Mouse (Mus musculus) gastrocnemius, postnatal 4 days (tissue): Measurements from ENCODE around the gene Slc39a11. TPM values are rescaled to one million over a fixed set of nuclear protein-coding genes. Genes with fewer than 3 reads are reported as not detected.

Experiments used
- DNase-seq, 2 experiments: peaks; one replicate each; pipeline ENCODE4 v3.0.0; 2021 to 2022; ENCODE audit warnings: low spot score in 2 of 2, mixed read lengths in 2 of 2
- total RNA-seq, 2 experiments: library from RNA; stranded (reverse); gene quantifications; 2 replicates each; pipeline ENCODE4 v1.2.3; 2021

Slc39a11 gene
- total RNA-seq, 2 experiments from 2014 or later: 8.2 to 8.9 TPM

- no peak for DNase-seq
Measured at GRCm38 (mm10) chr11:113552539-113552938, 97.3 kb downstream of the Slc39a11 start.

DNA sequence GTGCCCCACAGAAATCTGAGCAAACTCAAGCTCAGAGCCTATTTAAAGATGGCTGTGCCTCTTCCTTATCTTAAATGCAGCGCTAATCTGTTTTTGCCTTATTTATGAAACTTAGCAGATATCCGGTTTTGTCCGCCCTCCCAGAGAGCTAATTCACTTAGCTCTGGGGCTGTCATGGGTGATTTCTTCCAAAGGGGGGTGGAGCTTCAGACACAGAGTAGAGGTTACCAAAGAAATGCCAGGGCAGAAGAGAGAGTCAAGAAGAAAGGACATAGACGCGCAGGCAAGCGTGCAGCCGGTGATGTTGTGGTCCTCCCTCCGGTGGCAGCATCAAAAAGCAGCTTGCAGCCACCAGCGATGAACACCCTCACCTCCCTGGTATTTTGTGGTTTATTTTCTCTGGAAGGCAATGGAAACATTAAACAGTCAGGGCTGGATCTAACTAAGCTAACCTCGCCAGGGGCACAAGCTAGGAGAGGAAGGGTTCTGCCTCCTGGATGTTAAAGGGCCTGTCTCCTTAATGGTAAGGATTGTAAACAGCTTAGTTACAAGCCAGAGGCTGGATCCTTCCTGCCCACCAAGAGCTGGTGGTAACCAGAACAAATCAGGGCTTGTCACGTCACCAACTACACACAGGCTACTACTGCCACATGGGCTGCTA is 103.5 kb downstream of the Slc39a11 start:
- DNase-seq: no peak

GRCm38 (mm10) chr11:113544017-113544640 is 105.8 kb downstream of the Slc39a11 start:
- no peak for DNase-seq

DNA sequence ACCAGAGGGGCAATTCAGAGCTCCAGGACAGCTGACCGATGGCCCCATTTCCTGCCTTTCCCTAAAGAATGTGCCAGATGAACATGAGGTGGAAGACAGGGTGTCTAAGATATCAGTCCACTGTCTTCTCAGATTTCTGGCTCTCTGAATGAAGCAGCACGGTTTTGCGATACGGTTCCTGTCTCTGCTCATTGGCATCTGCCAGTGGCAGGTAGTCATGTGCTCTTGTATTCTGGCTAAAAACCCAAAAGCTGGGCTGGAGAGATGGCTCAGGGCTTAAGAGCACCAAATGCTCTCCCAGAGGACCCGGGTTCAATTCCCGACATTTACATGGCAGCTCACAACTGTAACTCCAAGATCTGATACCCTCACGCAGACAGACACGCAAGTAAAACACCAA is 108.8 kb downstream of the Slc39a11 start:
- DNase-seq: no peak

- DNase-seq: peak in 1 of 2 experiments; percentile 55
Measured at GRCm38 (mm10) chr11:113539502-113540209, 110.2 kb downstream of the Slc39a11 start.

DNA sequence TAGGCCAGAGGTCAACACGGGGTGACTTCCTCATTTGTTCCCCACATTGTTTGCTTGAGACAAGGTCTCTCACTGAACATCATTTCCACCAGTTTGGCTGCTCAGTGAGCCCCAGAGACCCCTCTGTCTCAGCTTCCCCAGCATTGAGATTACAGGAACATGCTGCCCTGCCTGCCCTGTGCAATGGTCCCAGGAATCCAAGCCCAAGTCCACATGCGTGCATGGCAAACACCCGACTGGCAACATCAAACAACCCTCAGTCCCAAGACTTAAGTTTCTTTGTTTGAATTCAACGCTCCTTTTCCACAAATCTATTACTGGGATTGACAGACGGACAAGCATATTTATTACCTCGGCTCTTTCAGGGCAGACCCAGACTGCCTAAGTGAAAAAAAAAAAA is 110.8 kb downstream of the Slc39a11 start:
- DNase-seq: no peak

- no peak for DNase-seq
Measured at GRCm38 (mm10) chr11:113538406-113538917, 111.4 kb downstream of the Slc39a11 start.

DNA sequence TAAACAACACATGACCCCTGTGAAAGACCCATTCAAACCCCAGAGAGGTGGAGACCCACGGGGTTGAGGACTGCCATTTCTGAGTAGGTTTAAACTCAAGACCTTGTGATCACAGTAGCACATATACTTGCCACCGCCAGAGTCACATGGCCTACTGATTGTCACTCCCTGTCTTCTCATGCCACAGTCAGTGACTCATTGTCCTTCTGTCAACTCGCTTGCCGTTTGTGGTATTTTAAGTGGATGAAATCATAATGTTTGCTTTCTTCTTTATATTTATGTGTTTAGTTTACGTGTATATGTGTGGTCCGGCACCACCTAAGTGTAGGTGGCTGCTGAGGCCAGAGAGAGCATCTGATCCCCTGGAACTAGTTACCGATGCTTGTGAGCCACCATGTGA is 112.2 kb downstream of the Slc39a11 start:
- DNase-seq: no peak

DNA sequence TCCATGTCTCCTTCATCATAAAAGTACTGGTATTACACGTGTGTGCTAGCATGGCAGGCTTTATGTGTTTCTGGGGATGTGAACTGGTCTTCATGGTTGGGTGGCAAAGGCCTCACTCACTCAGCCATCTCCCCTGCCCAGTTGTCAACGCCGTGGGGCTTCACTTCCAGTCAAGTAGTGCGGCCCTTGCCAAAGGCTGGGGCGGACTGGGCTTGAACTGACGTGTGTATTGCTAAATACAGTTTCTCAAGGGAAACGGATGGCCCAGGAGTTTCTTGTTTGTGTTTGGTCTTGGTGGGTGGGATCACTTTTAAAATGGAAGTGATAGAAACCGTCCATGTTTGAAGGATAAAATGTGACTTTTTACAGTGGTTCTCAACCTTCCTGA is 112.7 kb downstream of the Slc39a11 start:
- no peak for DNase-seq

- DNase-seq: no peak
Measured at GRCm38 (mm10) chr11:113536308-113537198, 113.3 kb downstream of the Slc39a11 start.

DNA sequence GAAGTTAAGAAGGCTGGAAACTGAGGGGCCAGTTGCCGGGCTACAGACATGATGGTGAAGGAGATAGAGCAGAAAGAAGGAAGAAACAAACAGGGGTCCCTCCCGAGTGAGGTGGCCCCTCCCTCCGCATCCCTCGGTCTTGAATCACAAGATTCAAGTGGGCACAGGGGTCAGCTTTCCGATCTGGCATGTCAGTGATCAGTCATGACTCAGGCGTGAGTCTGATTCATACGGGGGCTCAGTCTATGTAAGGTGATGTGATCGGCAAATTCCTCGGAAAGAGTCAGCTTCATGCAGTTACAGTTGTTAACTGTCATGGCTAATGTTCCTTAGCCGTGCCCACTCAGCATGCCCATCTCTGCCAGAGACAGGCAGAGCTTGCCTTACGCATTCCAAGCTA is 115.5 kb downstream of the Slc39a11 start:
- no peak for DNase-seq

GRCm38 (mm10) chr11:113533931-113534330 is 115.9 kb downstream of the Slc39a11 start:
- DNase-seq: no peak

GRCm38 (mm10) chr11:113528391-113528790 is 121.5 kb downstream of the Slc39a11 start:
- no peak for DNase-seq

- no peak for DNase-seq
Measured at GRCm38 (mm10) chr11:113525731-113526130, 124.1 kb downstream of the Slc39a11 start.

GRCm38 (mm10) chr11:113522726-113523125 is 127.2 kb downstream of the Slc39a11 start:
- DNase-seq: no peak

GRCm38 (mm10) chr11:113521469-113522190 is 128.2 kb downstream of the Slc39a11 start:
- no peak for DNase-seq

DNA sequence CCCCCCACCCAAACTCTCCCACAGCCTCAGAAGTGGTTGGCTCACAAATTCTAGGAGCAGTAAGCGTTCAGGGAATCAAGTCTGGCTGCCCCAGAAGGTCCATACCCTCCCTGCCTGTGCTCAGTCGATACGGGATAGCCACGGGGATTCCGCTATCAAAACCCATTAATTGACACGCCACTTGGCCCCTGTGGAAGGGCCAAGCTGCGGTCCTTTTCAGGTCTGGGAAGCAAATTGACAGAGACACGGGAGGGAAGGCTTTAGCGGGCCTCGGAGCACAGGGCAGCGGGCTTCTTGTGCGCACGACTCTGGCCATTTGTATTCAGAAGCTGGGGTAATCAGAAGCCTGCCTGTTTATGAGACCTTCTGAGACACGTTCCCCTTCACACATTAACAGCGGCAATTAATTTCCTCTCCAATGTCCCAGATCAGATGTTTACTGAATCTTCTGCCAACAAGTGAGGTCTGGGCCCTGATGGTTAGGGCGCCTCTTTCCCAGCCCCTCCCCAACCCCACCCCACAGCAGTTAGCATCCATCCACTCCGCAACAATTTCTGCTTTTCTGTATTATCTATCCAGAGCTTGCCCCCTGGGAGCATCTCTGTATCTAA is 128.9 kb downstream of the Slc39a11 start:
- no peak for DNase-seq

DNA sequence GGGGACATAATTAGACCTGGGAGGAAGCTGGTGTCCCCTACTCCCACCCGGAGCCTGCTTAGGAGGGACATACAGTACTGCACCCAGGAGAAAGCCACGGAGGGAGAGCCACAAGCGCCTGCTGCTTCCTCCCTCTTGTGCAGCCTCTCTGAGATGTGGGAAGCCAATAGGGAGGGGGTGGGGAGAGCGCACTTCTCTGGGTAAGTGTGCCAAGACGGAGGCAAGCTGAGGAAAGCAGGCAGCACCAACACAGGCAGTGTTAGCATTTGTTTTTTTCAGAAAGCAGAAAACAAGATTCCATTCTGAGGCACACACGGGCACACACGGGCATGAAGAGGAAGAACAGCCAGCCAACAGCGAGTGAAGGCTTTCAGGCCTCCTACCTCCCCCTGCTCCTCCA is 129.5 kb downstream of the Slc39a11 start:
- no peak for DNase-seq

DNA sequence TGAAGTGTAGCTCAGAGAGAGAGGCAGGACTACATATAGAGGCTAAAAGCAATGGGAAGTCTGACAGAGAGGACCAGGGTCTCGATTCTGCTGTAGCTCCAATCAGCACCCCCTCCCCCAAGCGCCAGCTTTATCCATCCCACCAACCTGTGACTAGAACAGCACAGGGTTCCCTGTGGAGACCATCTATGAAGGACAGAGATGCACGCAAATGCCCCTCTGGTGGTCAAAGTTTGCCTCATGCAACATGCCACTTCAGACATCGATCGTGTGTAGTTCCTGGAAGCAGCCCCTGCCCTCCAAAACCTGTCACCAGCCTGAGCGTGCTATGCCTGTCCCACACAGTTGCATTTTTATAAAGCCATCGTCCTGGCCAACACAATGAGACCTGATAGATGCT is 129.9 kb downstream of the Slc39a11 start:
- no peak for DNase-seq

- no peak for DNase-seq
Measured at GRCm38 (mm10) chr11:113518176-113518575, 131.7 kb downstream of the Slc39a11 start.
